Mouse (Mus musculus) liver, adult (tissue): ENCODE data around the gene Fcor.

ENCODE experiments used
- GATA4 ChIP-seq: IDR thresholded peaks from 2 replicates; pipeline ENCODE4 v1.6.1; 2014; ENCODE audit warnings: mild to moderate bottlenecking, low read length; ENCODE audit not compliant: insufficient replicate concordance

Gene Fcor

DNA sequence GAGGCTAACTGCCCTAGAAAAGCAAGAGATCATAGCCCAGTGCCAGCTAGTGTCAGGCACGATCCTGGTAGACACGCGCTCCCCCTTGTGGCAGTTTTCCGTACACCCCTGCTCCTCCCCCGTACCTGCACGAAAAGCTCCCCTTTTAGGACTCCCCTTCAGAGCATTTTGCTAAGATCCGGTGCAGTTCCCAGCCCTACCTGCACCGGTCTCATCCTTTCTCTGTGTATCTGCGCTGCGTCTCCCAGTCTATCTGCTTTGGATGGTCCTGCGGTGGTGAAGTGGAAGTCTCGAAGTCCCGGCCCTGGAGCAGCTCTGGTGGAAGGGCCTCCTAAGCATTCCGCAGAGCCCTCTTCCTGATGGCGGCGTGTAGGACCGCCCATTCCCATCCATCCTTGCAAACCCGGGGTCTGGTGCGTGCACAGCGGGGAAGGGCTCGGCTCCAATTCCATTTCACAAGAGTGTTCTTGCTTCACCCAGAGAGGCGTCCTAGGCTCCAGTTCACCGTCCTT lies at the start of gene Fcor:
Fcor (minus strand) TSS at position 383 of the 512 bp plus-strand sequence.
- TF ChIP-seq GATA4 = 0 out of 2 replicates have a peak, but pooled peaks have one; percentile 6

DNA sequence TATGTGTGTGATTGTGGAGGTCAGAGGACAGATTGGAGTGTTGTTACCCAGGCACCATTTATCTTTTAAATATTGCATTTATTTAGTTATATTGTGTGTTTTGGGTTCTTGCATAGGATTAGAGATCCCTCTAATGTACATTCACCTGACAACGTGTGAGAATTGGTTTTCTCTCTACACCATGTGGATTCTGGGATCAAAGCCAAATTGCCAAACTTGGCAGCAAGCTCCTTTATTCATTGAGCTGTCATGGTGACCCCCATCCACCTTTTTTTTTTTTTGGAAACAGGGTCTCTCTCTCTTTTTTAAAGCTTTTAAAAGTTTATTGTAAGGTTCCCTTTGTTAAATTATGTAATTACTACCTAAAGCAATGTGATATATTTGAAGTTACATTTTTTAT lies 48.9 kb upstream of the Fcor start:
- TF ChIP-seq GATA4 = no peak

DNA sequence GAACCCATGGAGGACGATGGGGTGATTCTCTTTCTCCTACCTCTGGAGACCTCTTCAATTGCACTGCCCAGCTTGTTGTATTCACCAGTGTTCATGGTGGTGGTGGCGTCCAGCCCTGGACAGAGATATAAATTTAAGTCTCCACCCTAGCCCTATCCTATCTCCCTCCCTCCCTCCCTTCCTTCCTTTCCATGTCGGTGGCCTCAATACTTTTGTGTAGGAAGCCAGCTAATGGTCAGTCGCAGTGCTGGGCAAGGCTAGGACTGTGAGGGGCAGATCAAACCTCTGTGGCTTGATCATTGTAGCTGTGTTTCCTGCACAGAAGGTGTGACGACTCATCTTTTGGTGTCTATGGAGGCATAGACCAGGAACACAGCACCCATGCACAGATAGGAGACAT lies 48.4 kb upstream of the Fcor start, which contains the start of gene Clec4g:
Clec4g (minus strand) TSS at position 101 of the 400 bp plus-strand sequence.
- TF ChIP-seq GATA4 = peak; percentile 46; the same call in 1 of the 2 replicates

DNA sequence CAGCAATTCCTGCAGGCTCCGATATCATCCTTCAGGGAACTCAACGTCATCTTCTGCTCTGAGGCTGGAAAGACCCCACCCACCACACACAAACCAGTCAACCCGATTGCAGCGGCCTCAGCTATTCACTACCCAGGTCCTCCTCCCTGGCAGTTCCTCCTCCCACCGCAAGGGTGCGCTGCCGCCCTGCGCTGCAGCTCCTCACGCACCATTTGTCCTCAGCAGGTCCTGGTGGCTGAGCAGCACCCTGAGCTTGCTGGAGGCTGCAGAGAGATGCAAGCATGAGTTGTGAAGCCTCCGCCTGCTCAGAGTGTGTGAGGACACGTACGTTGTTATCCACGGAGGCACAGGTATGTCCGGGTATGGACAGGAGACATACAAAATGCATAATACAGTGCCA lies 46.4 kb upstream of the Fcor start:
- peak; percentile 23; the same call in 1 of the 2 replicates for TF ChIP-seq GATA4

DNA sequence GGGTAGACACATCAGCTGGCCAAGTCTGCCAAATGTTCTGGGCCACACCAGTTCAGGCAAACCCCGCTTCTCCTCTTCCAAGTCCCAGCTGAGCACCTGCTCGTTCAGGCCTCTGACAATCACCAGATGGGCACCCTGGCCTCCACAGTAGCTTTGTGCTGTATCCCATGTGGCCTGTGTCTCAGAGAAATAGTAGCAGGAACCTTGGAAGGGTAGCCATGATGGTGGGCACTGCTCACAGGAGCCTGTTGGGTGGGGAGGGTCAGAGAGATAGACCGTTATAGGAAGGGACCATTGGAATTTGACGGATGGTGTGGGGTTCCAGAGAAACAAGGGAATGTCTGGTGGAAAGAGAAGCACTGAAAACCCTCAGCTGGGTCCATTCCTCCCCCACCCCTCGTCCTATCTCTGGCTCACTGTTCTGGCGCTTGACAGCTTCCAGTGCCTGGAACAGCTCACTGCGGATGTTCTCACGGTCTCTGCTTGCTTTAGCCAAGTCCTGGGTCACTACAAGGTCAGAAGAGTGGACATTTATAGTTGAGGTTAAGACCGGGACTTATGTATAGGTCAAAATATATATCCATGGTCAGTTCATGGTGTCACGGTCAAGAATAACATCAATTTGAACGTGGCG lies 45.3 kb upstream of the Fcor start:
- TF ChIP-seq GATA4 = peak; percentile 85

DNA sequence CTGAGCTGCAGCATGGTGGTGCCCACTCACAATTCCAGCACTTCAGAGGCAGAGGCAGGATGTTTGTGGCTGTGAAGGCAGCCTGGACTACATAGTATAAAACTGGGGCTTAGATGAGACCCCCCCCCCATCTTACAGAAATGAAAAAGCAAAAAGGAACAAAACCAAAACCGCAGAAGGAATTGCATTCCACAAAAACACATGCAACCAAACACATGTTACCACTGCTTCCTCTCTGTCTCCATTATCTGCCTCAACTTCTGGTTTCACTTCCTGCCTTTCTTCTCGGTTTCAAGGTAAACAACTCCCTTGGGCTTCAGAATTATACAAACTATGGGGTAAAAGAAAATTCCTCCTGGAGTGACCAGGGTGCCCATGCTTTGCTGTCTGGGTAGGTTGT lies 39.5 kb upstream of the Fcor start:
- TF ChIP-seq GATA4 = peak; percentile 78

DNA sequence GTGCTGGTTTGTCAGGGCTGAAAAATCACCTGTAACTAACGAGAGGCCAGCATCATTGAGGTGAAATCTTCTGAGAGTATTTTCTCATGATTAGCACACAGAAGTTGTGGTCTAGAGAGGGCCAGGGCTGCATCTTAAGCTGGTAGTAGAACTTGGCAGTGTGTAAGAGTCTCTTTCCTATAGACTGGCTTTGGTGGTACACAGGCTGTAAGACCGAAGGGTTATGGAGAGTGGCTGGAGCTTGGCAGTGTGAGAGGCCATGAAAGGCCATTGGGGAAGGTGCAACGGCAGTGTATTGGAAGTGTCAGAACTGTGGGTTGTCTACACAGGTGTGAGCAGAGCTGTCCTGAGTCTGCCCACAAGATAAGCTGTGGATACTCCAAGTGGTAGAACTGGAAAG lies 38.1 kb upstream of the Fcor start:
- TF ChIP-seq GATA4 = no peak

DNA sequence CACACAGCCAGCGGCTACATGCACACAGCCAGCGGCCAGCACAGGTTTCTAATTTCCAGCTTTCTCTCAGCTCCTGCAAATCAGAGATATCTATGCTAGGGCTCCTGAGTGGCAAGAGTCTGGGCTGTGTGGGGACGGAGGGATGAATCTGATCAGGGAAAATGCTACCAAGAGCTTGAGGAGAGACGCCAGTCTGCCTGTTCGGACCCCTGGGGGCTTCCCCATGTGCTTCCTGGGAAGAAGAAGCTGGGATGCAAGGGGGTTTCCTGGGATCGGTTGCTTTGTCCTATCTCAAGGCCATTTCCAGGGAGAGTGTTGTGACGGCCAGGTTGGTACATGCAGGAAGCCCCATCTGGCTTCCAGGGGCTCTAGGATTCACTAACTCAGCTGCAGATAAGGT lies 35.4 kb upstream of the Fcor start:
- TF ChIP-seq GATA4 = peak; percentile 77

DNA sequence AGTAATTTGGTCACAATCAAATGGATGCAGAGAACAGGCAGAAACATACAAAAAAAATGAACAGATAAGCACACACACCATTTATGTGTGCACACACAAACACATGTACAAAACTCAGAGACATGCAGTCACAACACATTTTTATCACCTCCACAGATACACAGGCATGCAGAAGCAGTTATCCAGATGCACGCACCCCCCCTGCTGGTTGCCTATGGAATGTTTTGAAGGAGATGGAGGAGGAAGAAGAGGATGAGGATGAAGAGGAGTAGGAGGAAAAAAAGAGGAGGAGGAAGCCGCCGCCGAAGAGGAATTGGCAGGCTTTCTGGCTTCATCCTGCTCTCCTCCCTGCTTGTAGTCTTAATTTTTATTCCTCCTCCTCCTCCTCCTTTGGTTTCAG lies 33.5 kb upstream of the Fcor start:
- no peak for TF ChIP-seq GATA4

DNA sequence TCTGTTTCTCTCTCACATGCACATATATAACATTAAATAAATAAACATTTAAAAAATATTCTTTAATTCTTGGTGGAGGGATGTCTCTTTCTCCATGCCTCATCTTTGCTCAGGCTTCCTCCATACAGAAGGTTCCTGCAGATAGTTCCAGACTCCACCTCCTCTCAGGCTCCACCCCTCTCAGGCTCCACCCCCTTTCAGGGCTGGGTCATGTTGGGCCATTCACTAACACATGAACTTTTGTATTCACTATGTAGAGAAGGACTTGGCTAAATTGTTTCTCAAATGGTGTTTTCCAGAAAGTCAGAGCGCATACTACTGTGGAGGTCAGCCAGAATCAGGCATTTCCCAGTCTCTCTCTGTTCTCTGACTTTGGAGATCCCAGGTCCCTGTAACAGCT lies 29.3 kb upstream of the Fcor start:
- no peak for TF ChIP-seq GATA4

DNA sequence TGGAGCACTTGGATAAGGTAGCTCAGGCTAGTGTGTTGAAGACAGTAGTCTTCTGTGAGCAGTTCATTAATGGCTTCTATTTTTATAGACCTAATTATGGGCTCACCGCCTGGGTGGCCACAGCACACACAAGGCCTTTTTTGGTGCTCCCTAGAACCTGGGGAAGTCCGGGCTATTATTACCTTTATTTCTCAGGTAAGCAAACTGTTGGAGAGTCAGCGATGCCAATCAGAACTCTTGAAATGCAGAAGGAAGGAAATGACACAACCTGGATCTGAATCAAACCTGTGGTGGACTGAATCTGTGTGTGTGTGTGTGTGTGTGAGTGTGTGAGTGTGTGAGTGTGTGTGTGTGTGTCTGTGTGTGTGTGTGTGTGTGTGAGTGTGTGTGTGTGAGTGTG lies 22.0 kb upstream of the Fcor start, which contains the start of gene Fcer2a:
Fcer2a (minus strand) TSS at position 55 of the 400 bp plus-strand sequence.
- no peak for TF ChIP-seq GATA4

DNA sequence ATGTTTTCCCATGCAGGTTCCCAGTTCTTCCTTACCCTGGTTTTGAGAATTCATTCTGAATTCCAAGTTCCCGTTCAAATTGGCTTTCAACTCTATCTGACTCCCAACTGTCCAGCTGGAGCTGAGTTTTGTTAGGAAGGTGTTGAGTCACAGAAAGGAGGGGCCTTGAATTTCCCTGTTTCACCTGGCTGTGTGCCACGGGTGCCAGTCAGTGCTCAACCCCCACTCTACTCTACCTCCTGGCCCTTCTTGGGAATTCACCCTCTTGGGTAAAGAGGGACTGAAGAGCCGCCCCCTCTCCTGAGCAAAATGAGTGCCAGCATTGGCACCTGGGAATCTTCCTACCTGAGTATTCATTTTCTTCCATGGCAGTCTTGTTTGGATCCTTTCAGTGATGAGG lies 18.6 kb upstream of the Fcor start:
- TF ChIP-seq GATA4 = no peak

DNA sequence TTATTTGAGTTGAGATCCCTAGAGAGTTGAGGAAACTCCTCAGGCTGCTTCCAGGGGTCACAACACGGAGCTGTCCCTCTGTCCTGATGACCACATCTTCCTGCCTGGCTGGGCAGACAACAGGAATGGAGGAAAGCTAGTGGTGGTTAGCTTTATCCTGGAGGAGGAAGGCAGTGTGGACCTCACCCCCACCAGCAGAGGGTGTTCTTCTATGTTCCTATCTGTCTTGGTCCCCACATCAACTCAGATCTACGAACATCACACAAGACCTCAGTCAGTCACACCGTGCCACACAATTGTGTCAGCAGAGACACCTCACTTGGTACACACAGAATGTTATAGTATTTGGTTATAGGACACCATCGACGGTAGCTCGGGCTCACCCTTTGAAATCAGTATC lies 15.4 kb upstream of the Fcor start:
- no peak for TF ChIP-seq GATA4

DNA sequence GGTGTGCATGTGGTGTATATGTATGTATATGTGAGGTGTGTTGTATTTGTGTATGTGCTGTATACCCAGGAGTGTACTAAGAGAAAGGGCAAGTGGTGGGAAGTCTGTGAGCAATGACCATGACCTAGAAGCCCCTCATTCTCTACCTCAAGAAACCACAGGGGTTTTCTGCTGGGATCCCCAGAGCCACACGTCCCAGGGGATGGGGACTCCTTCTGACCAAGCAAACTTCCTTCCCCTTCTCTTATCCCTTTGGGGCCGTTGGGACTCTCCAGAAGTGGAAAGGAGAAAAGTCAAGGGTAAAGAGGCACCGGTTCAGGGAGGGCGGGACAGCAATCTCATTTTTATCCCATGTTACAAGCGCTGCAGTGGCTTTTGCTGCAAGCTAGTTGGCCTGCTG lies 13.3 kb upstream of the Fcor start:
- no peak for TF ChIP-seq GATA4

DNA sequence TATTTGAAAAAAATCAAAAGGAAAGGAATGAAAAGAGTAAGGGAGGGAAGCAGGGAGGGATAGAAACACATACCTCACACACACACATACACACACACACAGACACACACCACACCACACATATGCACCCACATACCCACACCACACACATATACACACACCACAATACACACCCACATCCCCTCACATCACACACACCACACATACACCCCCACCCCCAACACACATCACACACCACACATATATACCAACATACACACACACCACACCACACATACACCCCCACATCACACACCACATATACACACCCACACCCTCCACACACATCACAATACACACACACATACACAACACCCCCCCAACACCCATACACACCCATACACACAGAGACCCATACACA lies 12.4 kb upstream of the Fcor start:
- no peak for TF ChIP-seq GATA4

DNA sequence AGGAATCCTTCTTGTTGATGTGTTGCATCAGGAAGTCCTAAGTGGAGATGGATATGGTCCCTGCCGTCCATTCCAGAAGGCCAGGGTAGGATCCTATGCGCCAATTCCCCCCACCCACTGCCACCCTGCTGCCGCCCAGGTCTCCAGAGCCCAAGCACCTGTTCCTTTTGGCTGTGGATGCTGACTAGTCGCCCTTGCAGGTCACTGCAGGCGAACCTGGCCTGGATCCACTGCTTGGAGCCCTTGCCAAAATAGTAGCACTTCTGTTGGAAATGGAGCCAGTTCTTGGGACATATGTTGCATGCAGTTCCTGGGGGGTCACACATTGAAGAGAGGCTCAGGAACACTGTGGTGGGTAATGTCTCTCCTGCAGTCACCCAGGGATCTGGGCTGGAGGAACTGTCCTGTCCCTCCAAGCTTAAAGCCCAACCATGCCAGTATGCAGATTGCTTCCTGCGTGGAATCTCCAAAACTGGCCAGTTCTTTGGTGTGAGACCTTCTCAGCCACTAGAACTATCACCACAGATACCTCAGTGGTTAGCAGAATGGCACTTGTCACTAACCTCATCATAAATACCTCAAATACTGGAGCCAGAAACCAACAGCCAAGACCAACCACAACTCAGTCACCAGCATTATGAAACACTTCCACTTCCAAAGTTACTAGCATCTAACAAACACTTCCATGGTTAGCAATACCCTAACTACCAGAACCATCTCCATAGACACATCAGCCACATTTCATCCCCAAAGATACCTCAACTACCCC lies 11.4 kb upstream of the Fcor start:
- no peak for TF ChIP-seq GATA4
